Mouse (Mus musculus): ENCODE measurements around the gene Gm10283. TPM values are rescaled to one million over a fixed set of nuclear protein-coding genes. Genes with fewer than 3 reads are reported as not detected.

The Gm10283 gene
- polyA plus RNA-seq, 1 experiment from 2014 or later: not detected

DNA sequence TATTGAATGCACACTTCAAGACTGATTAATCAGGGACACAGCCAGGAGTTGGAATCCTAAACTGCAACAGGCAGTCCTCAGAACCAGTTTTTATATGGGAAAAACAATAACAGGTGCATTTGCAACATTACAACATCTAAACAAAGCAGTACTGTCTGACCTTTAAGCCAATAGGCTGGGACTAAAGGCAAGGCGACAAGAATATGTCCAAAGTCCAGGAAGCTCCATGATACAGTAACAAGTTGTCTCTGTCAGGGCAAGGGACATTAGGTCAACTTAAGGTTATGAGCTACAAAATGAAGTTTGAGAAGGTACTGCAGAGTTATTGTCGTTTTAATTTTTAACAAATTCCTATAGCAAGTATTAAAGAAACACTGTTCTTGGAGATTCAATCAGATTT lies 12.9 kb downstream of the Gm10283 start:
- no peak for ATAC-seq (ENCODE audit: insufficient number of reproducible peaks, insufficient read depth, low FRiP score, low read depth)
- 74% methylated on average over 2 of the region's 2 CpGs for WGBS

DNA sequence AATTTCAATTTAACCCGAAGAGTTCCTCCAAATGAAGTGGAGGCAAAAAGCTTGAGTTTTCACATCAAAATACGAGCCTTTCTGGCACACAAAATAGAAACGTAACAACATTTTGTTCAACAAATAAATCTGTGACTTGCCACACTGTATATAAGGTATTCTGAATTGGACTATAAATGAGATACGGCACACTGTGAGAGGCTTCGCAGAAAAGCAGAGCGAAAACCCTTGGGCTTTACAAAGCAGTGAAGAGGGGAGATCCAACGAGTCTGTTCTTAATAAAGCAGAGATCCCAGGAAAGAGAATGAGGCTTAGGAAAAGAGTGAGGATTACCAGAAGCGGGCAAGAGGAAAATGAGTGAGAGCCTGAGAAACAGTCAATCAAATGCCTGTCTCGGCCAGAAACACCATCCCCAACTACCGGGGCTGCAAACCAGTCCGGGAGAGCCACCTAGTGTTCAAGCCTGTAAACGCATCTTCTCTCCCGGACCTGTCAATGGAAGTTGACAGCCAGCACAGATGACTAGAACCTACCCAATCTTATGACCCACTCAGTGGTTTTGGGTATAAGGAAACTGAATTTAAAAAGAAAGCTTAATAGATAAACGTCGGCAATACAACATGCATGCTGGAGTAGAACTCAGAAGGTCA lies 36.2 kb downstream of the Gm10283 start:
- ATAC-seq (ENCODE audit: insufficient number of reproducible peaks, insufficient read depth, low FRiP score, low read depth): no peak
- H3K27ac ChIP-seq (ENCODE audit: low read length): no peak overlapping the region
- H3K9ac ChIP-seq (replicated peaks; ENCODE audit: low read depth, low read length): no peak overlapping the region
- H3K36me3 ChIP-seq (ENCODE audit: control insufficient read depth, insufficient read depth, low read length): no peaks in the 10 kb centered on the region
- H3K4me1 ChIP-seq (ENCODE audit: control insufficient read depth, insufficient read depth, low read length): no peaks in the 10 kb centered on the region
- WGBS: 38% methylated on average over 15 of the region's 15 CpGs
- H3K9me3 ChIP-seq (ENCODE audit: control insufficient read depth, low read depth, low read length): no peaks in the 10 kb centered on the region
- no peaks in the 10 kb centered on the region for H3K27me3 ChIP-seq (ENCODE audit: control insufficient read depth, insufficient read depth, low read length)
- H3K4me2 ChIP-seq (replicated peaks; ENCODE audit: low read depth, low read length): no peak overlapping the region
- no peak overlapping the region for H3K4me3 ChIP-seq (ENCODE audit: low read depth, low read length)

More for the DNA sequence above, 12.9 kb downstream of the Gm10283 start:
- Histone ChIP-seq H3K4me2 (replicated peaks; ENCODE audit: low read depth, low read length) (no peak overlapping the region), H3K9ac (replicated peaks; ENCODE audit: low read depth, low read length) (no peak overlapping the region), H3K4me1 (ENCODE audit: control insufficient read depth, insufficient read depth, low read length) (no peaks in the 10 kb centered on the region), H3K4me3 (ENCODE audit: low read depth, low read length) (no peak overlapping the region), H3K9me3 (ENCODE audit: control insufficient read depth, low read depth, low read length) (no peaks in the 10 kb centered on the region), H3K27me3 (ENCODE audit: control insufficient read depth, insufficient read depth, low read length) (no peaks in the 10 kb centered on the region), H3K27ac (ENCODE audit: low read length) (no peak overlapping the region), H3K36me3 (ENCODE audit: control insufficient read depth, insufficient read depth, low read length) (no peaks in the 10 kb centered on the region)

DNA sequence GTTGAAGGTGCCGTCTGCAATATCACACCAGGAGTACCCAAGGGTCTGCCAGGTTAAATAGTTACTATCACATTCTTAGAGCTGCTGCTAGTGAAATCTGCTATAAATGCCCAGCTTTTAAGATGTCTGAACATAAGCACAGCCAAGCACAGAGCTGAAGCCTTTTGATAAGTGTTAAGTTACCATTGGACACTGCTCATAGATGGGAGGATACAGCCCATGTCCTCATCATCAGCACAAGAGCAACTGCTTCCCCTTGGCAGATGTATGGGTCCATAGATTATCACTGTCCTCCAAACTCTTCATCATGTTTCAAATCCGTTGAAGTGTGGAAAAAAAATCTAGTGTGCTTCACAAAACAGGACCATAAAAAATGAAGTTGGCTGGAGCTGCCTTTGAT lies 53.7 kb downstream of the Gm10283 start:
- no peak overlapping the region for H3K4me3 ChIP-seq (ENCODE audit: low read depth, low read length)
- 55% methylated on average over 2 of the region's 2 CpGs for WGBS

DNA sequence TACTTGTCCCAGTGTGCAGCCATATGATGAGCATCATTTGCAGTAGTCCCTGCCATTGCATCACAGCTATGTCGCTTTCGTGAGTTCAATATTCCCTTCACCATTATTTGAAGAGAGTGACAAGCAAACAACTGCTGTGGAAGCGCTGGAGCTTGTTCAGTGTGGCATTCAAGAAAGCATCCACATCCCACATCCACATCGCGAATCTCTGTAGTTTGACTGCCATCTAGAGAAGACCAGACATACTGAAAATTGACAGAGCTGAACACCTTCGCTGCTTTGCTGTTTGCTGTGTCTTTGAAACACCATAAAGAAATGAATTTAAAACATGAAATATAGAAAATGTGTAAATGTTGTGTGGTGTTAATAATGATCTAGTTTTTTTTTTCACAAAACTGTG lies 58.0 kb downstream of the Gm10283 start:
- WGBS: 65% methylated on average over 6 of the region's 6 CpGs
- ATAC-seq (ENCODE audit: insufficient number of reproducible peaks, insufficient read depth, low FRiP score, low read depth): no peak
- no peaks in the 10 kb centered on the region for H3K4me1 ChIP-seq (ENCODE audit: control insufficient read depth, insufficient read depth, low read length)
- no peaks in the 10 kb centered on the region for H3K36me3 ChIP-seq (ENCODE audit: control insufficient read depth, insufficient read depth, low read length)
- no peaks in the 10 kb centered on the region for H3K9me3 ChIP-seq (ENCODE audit: control insufficient read depth, low read depth, low read length)
- no peaks in the 10 kb centered on the region for H3K27me3 ChIP-seq (ENCODE audit: control insufficient read depth, insufficient read depth, low read length)
- H3K9ac ChIP-seq (replicated peaks; ENCODE audit: low read depth, low read length): no peak overlapping the region
- H3K27ac ChIP-seq (ENCODE audit: low read length): no peak overlapping the region
- H3K4me3 ChIP-seq (ENCODE audit: low read depth, low read length): no peak overlapping the region
- H3K4me2 ChIP-seq (replicated peaks; ENCODE audit: low read depth, low read length): no peak overlapping the region

More for the DNA sequence above, 53.7 kb downstream of the Gm10283 start:
- Histone ChIP-seq H3K9ac (replicated peaks; ENCODE audit: low read depth, low read length) (no peak overlapping the region), H3K36me3 (ENCODE audit: control insufficient read depth, insufficient read depth, low read length) (no peaks in the 10 kb centered on the region), H3K27ac (ENCODE audit: low read length) (no peak overlapping the region), H3K4me1 (ENCODE audit: control insufficient read depth, insufficient read depth, low read length) (no peaks in the 10 kb centered on the region), H3K27me3 (ENCODE audit: control insufficient read depth, insufficient read depth, low read length) (no peaks in the 10 kb centered on the region), H3K9me3 (ENCODE audit: control insufficient read depth, low read depth, low read length) (no peaks in the 10 kb centered on the region), H3K4me2 (replicated peaks; ENCODE audit: low read depth, low read length) (no peak overlapping the region)
- ATAC-seq (ENCODE audit: insufficient number of reproducible peaks, insufficient read depth, low FRiP score, low read depth): no peak

DNA sequence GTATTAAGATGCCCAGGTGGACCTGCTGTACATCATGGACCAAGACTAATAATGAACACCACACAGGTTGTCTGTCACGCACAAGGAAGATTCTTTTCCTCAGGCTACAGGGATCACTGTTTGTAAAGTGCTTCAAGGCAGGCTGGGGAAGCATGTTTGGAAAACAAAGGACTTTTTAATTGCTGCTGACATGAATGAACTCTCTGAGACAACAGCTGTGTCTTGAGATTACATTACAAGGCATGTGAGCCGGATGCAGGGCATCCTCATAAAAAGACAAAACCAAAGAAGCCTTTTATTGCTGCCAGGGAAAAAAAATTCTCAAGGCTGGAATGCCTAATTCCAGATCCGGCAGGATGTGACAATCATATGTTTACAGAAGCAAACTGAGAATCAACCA lies 64.4 kb downstream of the Gm10283 start:
- H3K9me3 ChIP-seq (ENCODE audit: control insufficient read depth, low read depth, low read length): no peaks in the 10 kb centered on the region
- WGBS: 52% methylated on average over 3 of the region's 3 CpGs
- H3K27me3 ChIP-seq (ENCODE audit: control insufficient read depth, insufficient read depth, low read length): no peaks in the 10 kb centered on the region
- H3K4me1 ChIP-seq (ENCODE audit: control insufficient read depth, insufficient read depth, low read length): no peaks in the 10 kb centered on the region
- H3K36me3 ChIP-seq (ENCODE audit: control insufficient read depth, insufficient read depth, low read length): no peaks in the 10 kb centered on the region
- no peak overlapping the region for H3K4me2 ChIP-seq (replicated peaks; ENCODE audit: low read depth, low read length)
- no peak for ATAC-seq (ENCODE audit: insufficient number of reproducible peaks, insufficient read depth, low FRiP score, low read depth)
- H3K27ac ChIP-seq (ENCODE audit: low read length): no peak overlapping the region
- H3K4me3 ChIP-seq (ENCODE audit: low read depth, low read length): no peak overlapping the region
- no peak overlapping the region for H3K9ac ChIP-seq (replicated peaks; ENCODE audit: low read depth, low read length)

DNA sequence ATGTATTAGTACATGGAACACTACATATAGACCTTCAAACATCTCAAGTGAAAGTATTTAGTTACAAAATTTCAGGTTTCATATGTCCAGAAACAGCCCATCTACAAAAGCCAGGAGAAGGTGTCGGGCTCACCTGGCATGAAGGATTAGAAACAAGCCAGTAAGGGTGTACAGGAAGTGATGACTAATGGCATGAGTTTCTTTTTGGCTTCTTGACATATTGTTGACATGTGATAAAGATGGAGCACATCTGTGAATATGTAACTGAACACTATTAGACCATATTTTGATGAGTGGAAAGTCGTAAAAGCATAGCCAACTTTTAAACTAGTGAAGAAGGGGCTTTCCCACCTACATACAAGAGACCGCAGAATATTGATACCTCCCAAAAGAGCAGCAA lies 66.1 kb downstream of the Gm10283 start:
- Histone ChIP-seq H3K4me1 (ENCODE audit: control insufficient read depth, insufficient read depth, low read length) (no peaks in the 10 kb centered on the region), H3K4me3 (ENCODE audit: low read depth, low read length) (no peak overlapping the region), H3K27ac (ENCODE audit: low read length) (no peak overlapping the region), H3K27me3 (ENCODE audit: control insufficient read depth, insufficient read depth, low read length) (no peaks in the 10 kb centered on the region), H3K4me2 (replicated peaks; ENCODE audit: low read depth, low read length) (no peak overlapping the region), H3K9ac (replicated peaks; ENCODE audit: low read depth, low read length) (no peak overlapping the region), H3K9me3 (ENCODE audit: control insufficient read depth, low read depth, low read length) (no peaks in the 10 kb centered on the region), H3K36me3 (ENCODE audit: control insufficient read depth, insufficient read depth, low read length) (no peaks in the 10 kb centered on the region)
- WGBS: 82% methylated on average over 3 of the region's 3 CpGs
- no peak for ATAC-seq (ENCODE audit: insufficient number of reproducible peaks, insufficient read depth, low FRiP score, low read depth)

DNA sequence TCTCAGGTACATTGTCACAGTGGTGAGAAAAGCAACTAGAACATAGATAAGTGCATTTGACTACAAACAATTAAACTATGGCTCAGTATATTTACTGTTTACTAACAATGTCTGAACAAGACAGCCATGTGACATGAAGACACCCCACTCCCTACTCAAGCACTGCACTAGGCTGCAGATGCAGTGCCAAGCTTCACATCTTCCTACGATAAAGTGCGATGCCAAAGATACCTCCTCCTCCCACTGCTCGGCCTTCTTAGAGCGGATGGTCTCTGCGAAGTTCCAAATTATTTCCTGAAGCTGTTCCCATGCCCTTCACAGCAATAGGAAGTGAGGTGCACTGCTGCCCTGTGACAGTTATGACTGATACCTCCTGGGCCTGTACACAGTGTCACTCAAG lies 70.3 kb downstream of the Gm10283 start:
- Histone ChIP-seq H3K27me3 (ENCODE audit: control insufficient read depth, insufficient read depth, low read length) (no peaks in the 10 kb centered on the region), H3K4me1 (ENCODE audit: control insufficient read depth, insufficient read depth, low read length) (no peaks in the 10 kb centered on the region), H3K4me2 (replicated peaks; ENCODE audit: low read depth, low read length) (no peak overlapping the region), H3K9me3 (ENCODE audit: control insufficient read depth, low read depth, low read length) (no peaks in the 10 kb centered on the region), H3K27ac (ENCODE audit: low read length) (no peak overlapping the region), H3K9ac (replicated peaks; ENCODE audit: low read depth, low read length) (no peak overlapping the region), H3K36me3 (ENCODE audit: control insufficient read depth, insufficient read depth, low read length) (no peaks in the 10 kb centered on the region), H3K4me3 (ENCODE audit: low read depth, low read length) (no peak overlapping the region)
- no peak for ATAC-seq (ENCODE audit: insufficient number of reproducible peaks, insufficient read depth, low FRiP score, low read depth)
- WGBS: 84% methylated on average over 5 of the region's 5 CpGs

DNA sequence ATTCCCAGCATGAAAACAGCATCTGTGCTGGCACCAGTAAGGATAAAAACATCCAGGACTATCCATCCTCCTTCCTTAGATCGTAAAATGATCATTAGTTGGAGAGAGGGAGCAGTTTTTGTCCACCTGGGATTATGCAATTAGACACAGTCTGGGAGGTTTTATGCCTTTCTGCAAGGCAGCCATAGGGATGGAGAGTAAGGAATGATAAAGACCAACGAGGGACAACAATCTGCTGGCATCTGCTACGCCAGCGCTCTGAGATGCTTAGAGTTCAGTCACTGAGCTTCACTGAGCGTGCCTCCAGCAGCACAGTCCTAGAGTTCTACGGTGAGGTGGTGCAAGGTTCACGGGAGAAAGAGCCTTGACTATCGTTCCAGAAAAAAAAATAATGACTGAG lies 96.6 kb downstream of the Gm10283 start:
- 91% methylated on average over 8 of the region's 8 CpGs for WGBS
- Histone ChIP-seq H3K9me3 (ENCODE audit: control insufficient read depth, low read depth, low read length) (no peaks in the 10 kb centered on the region), H3K27ac (ENCODE audit: low read length) (no peak overlapping the region), H3K4me3 (ENCODE audit: low read depth, low read length) (no peak overlapping the region), H3K4me1 (ENCODE audit: control insufficient read depth, insufficient read depth, low read length) (no peaks in the 10 kb centered on the region), H3K9ac (replicated peaks; ENCODE audit: low read depth, low read length) (no peak overlapping the region), H3K27me3 (ENCODE audit: control insufficient read depth, insufficient read depth, low read length) (no peaks in the 10 kb centered on the region), H3K4me2 (replicated peaks; ENCODE audit: low read depth, low read length) (no peak overlapping the region), H3K36me3 (ENCODE audit: control insufficient read depth, insufficient read depth, low read length) (no peaks in the 10 kb centered on the region)
- no peak for ATAC-seq (ENCODE audit: insufficient number of reproducible peaks, insufficient read depth, low FRiP score, low read depth)

DNA sequence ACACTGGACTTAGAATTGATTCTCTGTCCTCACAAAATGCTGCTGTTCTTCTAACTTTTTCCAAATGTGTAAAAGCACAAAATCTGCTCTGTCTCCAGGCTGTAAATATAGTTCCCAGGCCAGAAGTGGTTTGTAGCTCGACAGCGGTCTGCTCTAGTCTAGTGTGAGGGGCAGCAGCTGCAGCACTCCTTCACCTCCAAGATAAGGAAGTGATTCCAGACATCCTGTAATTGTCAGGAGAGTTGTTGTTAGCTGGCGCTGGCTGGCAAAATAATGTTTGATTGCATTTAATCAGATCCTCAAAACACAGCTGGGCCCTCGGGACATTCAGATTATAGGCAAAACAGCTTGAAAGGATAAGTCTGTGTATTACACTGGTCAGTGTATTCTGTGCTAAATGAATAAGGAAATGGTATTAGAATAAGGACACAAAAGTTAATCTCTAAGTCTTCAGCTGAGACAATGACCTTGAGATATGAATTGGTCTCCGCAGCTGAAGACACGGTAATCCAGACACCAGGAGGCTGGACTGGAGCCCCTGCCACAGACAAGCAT lies 97.9 kb downstream of the Gm10283 start:
- Histone ChIP-seq H3K9ac (replicated peaks; ENCODE audit: low read depth, low read length) (no peak overlapping the region), H3K4me1 (ENCODE audit: control insufficient read depth, insufficient read depth, low read length) (no peaks in the 10 kb centered on the region), H3K9me3 (ENCODE audit: control insufficient read depth, low read depth, low read length) (no peaks in the 10 kb centered on the region), H3K36me3 (ENCODE audit: control insufficient read depth, insufficient read depth, low read length) (no peaks in the 10 kb centered on the region), H3K4me2 (replicated peaks; ENCODE audit: low read depth, low read length) (no peak overlapping the region), H3K27me3 (ENCODE audit: control insufficient read depth, insufficient read depth, low read length) (no peaks in the 10 kb centered on the region), H3K27ac (ENCODE audit: low read length) (no peak overlapping the region), H3K4me3 (ENCODE audit: low read depth, low read length) (no peak overlapping the region)
- ATAC-seq (ENCODE audit: insufficient number of reproducible peaks, insufficient read depth, low FRiP score, low read depth): no peak
- WGBS: 55% methylated on average over 6 of the region's 6 CpGs

All from stomach, embryonic 14.5 days (tissue).